Mouse (Mus musculus) bone marrow macrophage, adult 2 months (primary cell): ENCODE results near the gene Arhgap28.

Experiments used
- CTCF ChIP-seq: IDR thresholded peaks from 2 replicates; pipeline ENCODE4 v1.5.1; 2012; ENCODE audit warnings: low read depth, mild to moderate bottlenecking, low read length, moderate library complexity
- POLR2A ChIP-seq: IDR thresholded peaks from 2 replicates; pipeline ENCODE4 v1.6.1; 2012; ENCODE audit warnings: mild to moderate bottlenecking, low read depth, low read length, borderline replicate concordance

DNA sequence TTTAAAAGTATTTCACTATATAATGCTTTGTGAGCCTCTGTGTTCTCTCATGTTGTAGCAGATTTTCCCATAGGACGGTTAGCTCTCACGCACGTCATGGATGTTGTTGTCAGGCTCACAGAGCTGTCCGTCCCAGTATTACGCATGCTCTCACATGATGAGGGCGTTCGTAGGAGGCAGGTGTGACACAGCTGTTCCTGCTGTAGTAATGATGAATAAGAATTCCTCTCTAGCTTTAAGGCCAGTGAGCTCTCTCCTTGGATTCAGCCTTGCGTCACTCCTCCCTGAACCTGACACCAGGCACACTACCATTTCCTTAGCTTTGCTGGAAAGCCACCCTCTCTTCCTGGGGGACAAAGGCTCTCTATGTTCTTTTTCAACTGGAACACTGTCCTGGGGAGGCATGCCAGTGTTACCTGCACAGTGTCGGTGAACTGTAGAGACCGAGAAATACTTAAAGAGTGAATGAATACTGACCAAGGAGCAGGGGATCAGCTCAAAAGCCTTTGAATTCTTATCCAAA is 96.3 kb downstream of the Arhgap28 start:
- TF ChIP-seq POLR2A (no peak), CTCF (no peak)
